Mouse (Mus musculus): ENCODE measurements around the gene Baiap2l1. TPM values are rescaled to one million over a fixed set of nuclear protein-coding genes. Genes with fewer than 3 reads are reported as not detected.

Baiap2l1 gene
- polyA plus RNA-seq, 1 experiment from 2014 or later, result 1.2 TPM

GRCm38 (mm10) chr5:144260464-144260863 is 97.4 kb downstream of the Baiap2l1 start:
- H3K9me3 ChIP-seq (replicated peaks; ENCODE audit: control insufficient read depth, low read length, poor library complexity, severe bottlenecking), result no peaks in the 10 kb centered on the region
- WGBS, result 76% methylated on average over 8 of the region's 8 CpGs
- no peak for ATAC-seq

GRCm38 (mm10) chr5:144259228-144259627 is 98.7 kb downstream of the Baiap2l1 start:
- H3K4me3 ChIP-seq (ENCODE audit: low read depth, low read length), result no peak overlapping the region
- peak overlapping the region; percentile 47; the same call in 1 of the 2 replicates for H3K9ac ChIP-seq (ENCODE audit: low read depth, low read length)

More at GRCm38 (mm10) chr5:144260464-144260863, 97.4 kb downstream of the Baiap2l1 start:
- H3K27ac ChIP-seq (ENCODE audit: low read length), result no peak overlapping the region
- H3K4me1 ChIP-seq (ENCODE audit: control insufficient read depth, insufficient read depth, low read length), result peaks cover 36% of the 10 kb centered on the region
- H3K4me2 ChIP-seq (ENCODE audit: low read length), result no peak overlapping the region
- H3K36me3 ChIP-seq (ENCODE audit: control insufficient read depth, insufficient read depth, low read length), result 0 out of 2 replicates have a peak, but pooled peaks cover 2% of the 10 kb centered on the region
- no peak overlapping the region for H3K4me3 ChIP-seq (ENCODE audit: low read depth, low read length)
- H3K9ac ChIP-seq (ENCODE audit: low read depth, low read length), result no peak overlapping the region
- no peaks in the 10 kb centered on the region for H3K27me3 ChIP-seq (ENCODE audit: control insufficient read depth, insufficient read depth, low read depth, low read length)

GRCm38 (mm10) chr5:144258687-144259086 is 99.2 kb downstream of the Baiap2l1 start:
- peak overlapping the region; percentile 82 for H3K4me2 ChIP-seq (ENCODE audit: low read length)
- peaks cover 39% of the 10 kb centered on the region for H3K4me1 ChIP-seq (ENCODE audit: control insufficient read depth, insufficient read depth, low read length)
- peak overlapping the region; percentile 47 for H3K9ac ChIP-seq (ENCODE audit: low read depth, low read length)
- H3K36me3 ChIP-seq (ENCODE audit: control insufficient read depth, insufficient read depth, low read length), result no peaks in the 10 kb centered on the region
- no peak for ATAC-seq
- WGBS, result 26% methylated on average over 2 of the region's 2 CpGs
- H3K27ac ChIP-seq (ENCODE audit: low read length), result no peak overlapping the region
- H3K4me3 ChIP-seq (ENCODE audit: low read depth, low read length), result no peak overlapping the region; the same call in 1 of the 2 replicates
- H3K27me3 ChIP-seq (ENCODE audit: control insufficient read depth, insufficient read depth, low read depth, low read length), result no peaks in the 10 kb centered on the region
- H3K9me3 ChIP-seq (replicated peaks; ENCODE audit: control insufficient read depth, low read length, poor library complexity, severe bottlenecking), result no peaks in the 10 kb centered on the region

More at GRCm38 (mm10) chr5:144259228-144259627, 98.7 kb downstream of the Baiap2l1 start:
- H3K9me3 ChIP-seq (replicated peaks; ENCODE audit: control insufficient read depth, low read length, poor library complexity, severe bottlenecking), result no peaks in the 10 kb centered on the region
- no peaks in the 10 kb centered on the region for H3K27me3 ChIP-seq (ENCODE audit: control insufficient read depth, insufficient read depth, low read depth, low read length)
- peaks cover 39% of the 10 kb centered on the region for H3K4me1 ChIP-seq (ENCODE audit: control insufficient read depth, insufficient read depth, low read length)
- ATAC-seq, result no peak
- no peak overlapping the region; the same call in 1 of the 2 replicates for H3K4me2 ChIP-seq (ENCODE audit: low read length)
- WGBS, result 65% methylated on average over 6 of the region's 6 CpGs
- H3K27ac ChIP-seq (ENCODE audit: low read length), result no peak overlapping the region
- no peaks in the 10 kb centered on the region for H3K36me3 ChIP-seq (ENCODE audit: control insufficient read depth, insufficient read depth, low read length)

DNA sequence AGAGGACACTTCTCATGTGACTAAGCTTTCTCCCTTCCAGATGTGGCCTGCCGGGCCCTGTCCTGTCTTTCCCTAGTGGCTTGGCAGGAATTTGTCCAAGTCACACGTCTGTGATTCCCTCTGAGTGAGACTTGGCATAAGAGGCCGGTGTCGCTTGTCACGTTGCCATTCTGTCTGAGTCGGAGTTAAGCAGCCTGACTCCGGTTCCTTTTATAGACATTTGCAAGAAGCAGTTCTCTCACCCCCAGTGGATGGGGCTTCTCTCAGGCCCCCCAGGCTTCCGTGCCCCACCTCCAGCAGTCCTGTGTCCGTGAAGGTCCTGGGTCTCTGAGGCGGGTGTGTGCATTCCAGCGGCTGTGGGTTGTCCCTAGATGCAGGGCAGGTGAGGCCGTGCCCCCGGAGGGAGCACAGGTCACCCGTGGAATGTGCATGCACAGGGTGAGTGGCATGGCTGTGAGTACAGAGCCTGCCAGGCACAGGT is 99.7 kb downstream of the Baiap2l1 start:
- Histone ChIP-seq H3K9ac (ENCODE audit: low read depth, low read length) (peak overlapping the region; percentile 47), H3K27ac (ENCODE audit: low read length) (no peak overlapping the region), H3K4me1 (ENCODE audit: control insufficient read depth, insufficient read depth, low read length) (peaks cover 39% of the 10 kb centered on the region), H3K4me3 (ENCODE audit: low read depth, low read length) (peak overlapping the region; percentile 79), H3K9me3 (replicated peaks; ENCODE audit: control insufficient read depth, low read length, poor library complexity, severe bottlenecking) (no peaks in the 10 kb centered on the region), H3K27me3 (ENCODE audit: control insufficient read depth, insufficient read depth, low read depth, low read length) (no peaks in the 10 kb centered on the region), H3K4me2 (ENCODE audit: low read length) (peak overlapping the region; percentile 82), H3K36me3 (ENCODE audit: control insufficient read depth, insufficient read depth, low read length) (no peaks in the 10 kb centered on the region)
- no peak for ATAC-seq
- 25% methylated on average over 14 of the region's 14 CpGs for WGBS

GRCm38 (mm10) chr5:144257451-144258110 is 100.3 kb downstream of the Baiap2l1 start:
- Histone ChIP-seq H3K27me3 (ENCODE audit: control insufficient read depth, insufficient read depth, low read depth, low read length) (no peaks in the 10 kb centered on the region), H3K9ac (ENCODE audit: low read depth, low read length) (peak overlapping the region; percentile 95), H3K36me3 (ENCODE audit: control insufficient read depth, insufficient read depth, low read length) (no peaks in the 10 kb centered on the region), H3K4me2 (ENCODE audit: low read length) (peak overlapping the region; percentile 82), H3K27ac (ENCODE audit: low read length) (no peak overlapping the region), H3K9me3 (replicated peaks; ENCODE audit: control insufficient read depth, low read length, poor library complexity, severe bottlenecking) (no peaks in the 10 kb centered on the region), H3K4me1 (ENCODE audit: control insufficient read depth, insufficient read depth, low read length) (peaks cover 39% of the 10 kb centered on the region), H3K4me3 (ENCODE audit: low read depth, low read length) (peak overlapping the region; percentile 79; the same call in 1 of the 2 replicates)
- ATAC-seq, result no peak
- 78% methylated on average over 3 of the region's 3 CpGs for WGBS

DNA sequence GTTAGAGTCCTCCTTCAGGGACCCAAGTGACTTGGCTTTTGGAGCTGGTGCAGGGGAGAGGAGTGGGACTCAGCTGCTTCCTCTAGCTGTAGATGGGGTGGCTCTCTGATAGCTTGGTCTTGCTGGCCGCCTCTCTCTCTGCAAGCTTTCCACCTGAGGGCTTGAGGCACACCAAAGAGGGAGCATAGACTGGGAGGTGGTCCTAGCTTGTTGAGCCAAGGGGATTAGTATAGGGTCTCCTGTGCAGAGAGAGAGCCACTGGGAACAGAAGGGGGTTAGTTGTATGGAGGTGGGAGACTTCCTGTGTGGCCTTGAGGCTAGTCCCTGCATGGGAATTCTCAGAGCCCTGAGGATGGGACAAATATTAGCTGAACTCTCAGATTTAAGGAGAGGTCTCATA is 101.0 kb downstream of the Baiap2l1 start:
- Histone ChIP-seq H3K27me3 (ENCODE audit: control insufficient read depth, insufficient read depth, low read depth, low read length) (no peaks in the 10 kb centered on the region), H3K36me3 (ENCODE audit: control insufficient read depth, insufficient read depth, low read length) (no peaks in the 10 kb centered on the region), H3K9me3 (replicated peaks; ENCODE audit: control insufficient read depth, low read length, poor library complexity, severe bottlenecking) (no peaks in the 10 kb centered on the region), H3K4me3 (ENCODE audit: low read depth, low read length) (peak overlapping the region; percentile 79), H3K4me1 (ENCODE audit: control insufficient read depth, insufficient read depth, low read length) (peaks cover 39% of the 10 kb centered on the region), H3K4me2 (ENCODE audit: low read length) (peak overlapping the region; percentile 82), H3K9ac (ENCODE audit: low read depth, low read length) (peak overlapping the region; percentile 95; the same call in 1 of the 2 replicates), H3K27ac (ENCODE audit: low read length) (peak overlapping the region; percentile 85)
- ATAC-seq, result no peak
- 19% methylated on average over 1 of the region's 1 CpGs for WGBS

DNA sequence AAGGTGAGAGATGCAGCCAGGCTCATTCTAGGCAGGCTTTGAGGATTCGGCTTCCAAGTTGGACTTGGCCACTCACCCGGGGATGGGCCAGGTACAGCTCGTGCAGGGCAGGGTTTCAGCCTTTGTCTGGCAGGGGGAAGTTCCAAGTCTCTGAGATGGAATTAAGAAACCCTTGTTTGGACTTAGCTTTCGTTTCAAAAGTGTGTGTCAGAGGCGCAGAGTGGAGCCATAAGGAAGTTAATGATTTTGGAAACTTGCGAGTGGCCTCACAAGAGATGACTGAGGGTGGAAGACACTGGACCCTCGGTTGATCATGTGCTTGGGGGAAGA is 101.4 kb downstream of the Baiap2l1 start:
- WGBS, result 9% methylated on average over 7 of the region's 7 CpGs
- peak overlapping the region; percentile 95 for H3K9ac ChIP-seq (ENCODE audit: low read depth, low read length)
- no peaks in the 10 kb centered on the region for H3K36me3 ChIP-seq (ENCODE audit: control insufficient read depth, insufficient read depth, low read length)
- peak overlapping the region; percentile 85 for H3K27ac ChIP-seq (ENCODE audit: low read length)
- H3K9me3 ChIP-seq (replicated peaks; ENCODE audit: control insufficient read depth, low read length, poor library complexity, severe bottlenecking), result no peaks in the 10 kb centered on the region
- no peaks in the 10 kb centered on the region for H3K27me3 ChIP-seq (ENCODE audit: control insufficient read depth, insufficient read depth, low read depth, low read length)
- peaks cover 39% of the 10 kb centered on the region for H3K4me1 ChIP-seq (ENCODE audit: control insufficient read depth, insufficient read depth, low read length)
- H3K4me3 ChIP-seq (ENCODE audit: low read depth, low read length), result peak overlapping the region; percentile 79
- no peak for ATAC-seq
- H3K4me2 ChIP-seq (ENCODE audit: low read length), result peak overlapping the region; percentile 82

DNA sequence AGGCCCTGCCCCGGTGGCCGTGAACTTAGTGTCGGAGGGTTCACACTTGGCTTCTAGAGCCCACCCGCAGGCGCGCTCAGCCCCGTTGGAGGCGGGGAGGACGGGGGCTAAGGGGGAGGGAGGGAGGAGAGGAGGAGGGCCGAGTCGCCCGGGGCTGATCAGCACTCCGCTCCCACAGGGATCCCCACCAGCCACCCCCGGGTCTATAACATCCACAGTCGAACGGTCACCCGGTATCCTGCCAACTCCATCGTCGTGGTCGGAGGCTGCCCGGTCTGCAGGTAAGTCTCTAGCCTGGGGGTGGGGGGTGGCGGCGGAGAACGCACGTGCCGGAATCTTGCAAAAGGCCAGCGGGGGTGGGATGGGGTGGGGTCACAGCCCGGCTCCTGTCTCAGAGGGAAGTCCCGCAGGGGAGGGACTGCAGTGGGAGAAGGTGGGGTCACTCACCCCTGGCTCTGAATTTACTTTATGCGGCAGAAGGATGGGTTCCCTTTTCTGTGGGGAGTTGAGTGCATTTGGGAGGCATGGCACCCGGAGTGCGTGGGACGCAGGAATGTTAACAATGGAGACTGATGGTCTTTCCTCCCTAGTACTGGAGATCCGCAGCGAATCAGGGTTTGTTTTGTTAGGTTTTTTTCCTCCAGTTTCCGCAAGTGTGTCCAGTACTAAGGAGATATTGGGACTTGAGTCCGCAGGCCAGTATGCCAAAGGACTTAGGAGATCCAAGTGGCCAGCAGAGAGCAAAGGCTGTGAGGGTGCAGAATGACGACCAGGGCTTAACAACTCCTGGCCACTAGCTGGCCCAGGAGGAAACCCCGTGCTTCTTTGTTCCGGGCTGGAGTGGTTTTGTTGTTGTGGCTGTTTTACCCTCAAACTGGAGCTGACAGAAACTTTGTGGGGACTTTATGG is 102.0 kb downstream of the Baiap2l1 start:
- under 1% methylated on average over 39 of the region's 40 CpGs for WGBS
- no peaks in the 10 kb centered on the region for H3K27me3 ChIP-seq (ENCODE audit: control insufficient read depth, insufficient read depth, low read depth, low read length)
- H3K9ac ChIP-seq (ENCODE audit: low read depth, low read length), result peak overlapping the region; percentile 95
- peak overlapping the region; percentile 85 for H3K27ac ChIP-seq (ENCODE audit: low read length)
- H3K4me1 ChIP-seq (ENCODE audit: control insufficient read depth, insufficient read depth, low read length), result peaks cover 39% of the 10 kb centered on the region
- H3K4me3 ChIP-seq (ENCODE audit: low read depth, low read length), result peak overlapping the region; percentile 79
- H3K9me3 ChIP-seq (replicated peaks; ENCODE audit: control insufficient read depth, low read length, poor library complexity, severe bottlenecking), result no peaks in the 10 kb centered on the region
- H3K36me3 ChIP-seq (ENCODE audit: control insufficient read depth, insufficient read depth, low read length), result no peaks in the 10 kb centered on the region
- peak overlapping the region; percentile 82 for H3K4me2 ChIP-seq (ENCODE audit: low read length)
- ATAC-seq, result peak; percentile 54

All from midbrain, embryonic 16.5 days (tissue).